Mouse (Mus musculus) liver, embryonic 14.5 days (tissue): ENCODE data around the gene Fbxo22. TPM values are rescaled to one million over a fixed set of nuclear protein-coding genes. Genes with fewer than 3 reads are reported as not detected.
A peak's percentile ranks its signal among the peaks of the same experiment; 100 is the strongest.

Experiments used
- ATAC-seq: fragments of 200-750 bp; cut with Nextera tagmentation; 2 replicates; pipeline ENCODE4 v1.8.0; 2017; ENCODE audit warnings: moderate number of reproducible peaks, mild to moderate bottlenecking, moderate library complexity; ENCODE audit not compliant: insufficient read depth
- DNase-seq, 3 experiments: peaks; one replicate each; pipeline ENCODE4 v3.0.0-alpha.2; 2012 to 2013; ENCODE audit warnings: low read depth in 3 of 3, low spot score in 3 of 3
- H3K27ac ChIP-seq: fragments of 300-500 bp; sonication (generic); 2 replicates; pipeline ENCODE4 v1.5.1; 2014; ENCODE audit warnings: moderate library complexity, mild to moderate bottlenecking, control low read depth, inconsistent platforms
- H3K27me3 ChIP-seq: fragments of 300-500 bp; sonication (generic); 2 replicates; pipeline ENCODE4 v1.6.1; 2014; ENCODE audit warnings: mild to moderate bottlenecking, low read length, moderate library complexity; ENCODE audit not compliant: control insufficient read depth, insufficient read depth
- H3K36me3 ChIP-seq: fragments of 300-500 bp; sonication (generic); replicated peaks from 2 replicates; pipeline ENCODE4 v1.6.1; 2014; ENCODE audit warnings: low read depth; ENCODE audit not compliant: control insufficient read depth, insufficient read depth
- H3K4me1 ChIP-seq, 2 experiments: fragments of 200-500 bp in 1 of 2; fragments of 300-500 bp in 1 of 2; sonication (generic) in 1 of 2; replicated peaks; 2 replicates each; pipeline ENCODE4 v1.6.1; 2012 to 2014; ENCODE audit warnings: antibody characterized with exemption in 1 of 2, inconsistent platforms in 1 of 2, low read length in 1 of 2; ENCODE audit not compliant: control insufficient read depth in 2 of 2, insufficient read depth in 2 of 2
- H3K4me2 ChIP-seq: fragments of 300-500 bp; sonication (generic); 2 replicates; pipeline ENCODE4 v1.6.1; 2014; ENCODE audit warnings: low read depth, mild to moderate bottlenecking, control low read depth, moderate library complexity
- H3K4me3 ChIP-seq, 2 experiments: fragments of 200-500 bp in 1 of 2; fragments of 300-500 bp in 1 of 2; sonication (generic) in 1 of 2; 2 replicates each; pipeline ENCODE4 v1.5.1; 2012 to 2014; ENCODE audit warnings: low read depth in 2 of 2, low read length in 2 of 2, mild to moderate bottlenecking in 2 of 2, control low read depth in 1 of 2, inconsistent platforms in 1 of 2, moderate library complexity in 1 of 2; ENCODE audit not compliant: insufficient read depth in 1 of 2
- H3K9ac ChIP-seq: fragments of 300-500 bp; sonication (generic); replicated peaks from 2 replicates; pipeline ENCODE4 v1.6.1; 2014; ENCODE audit warnings: mild to moderate bottlenecking, control low read depth, moderate library complexity
- H3K9me3 ChIP-seq: fragments of 300-500 bp; sonication (generic); 2 replicates; pipeline ENCODE4 v1.6.1; 2016; ENCODE audit warnings: low read length, mixed read lengths; ENCODE audit not compliant: control insufficient read depth
- CTCF ChIP-seq: IDR thresholded peaks from 2 replicates; pipeline ENCODE4 v1.5.1; 2016; ENCODE audit warnings: antibody characterized with exemption, low read depth, control low read depth
- EP300 ChIP-seq: IDR thresholded peaks from 2 replicates; pipeline ENCODE4 v1.6.1; 2016; ENCODE audit warnings: antibody characterized with exemption, low read depth
- WGBS: fragments of 180-500 bp; shearing (Covaris S2); extraction: QIAGEN DNeasy Blood & Tissue Kit; methylation state at CpG from one replicate; pipeline ENCODE4 v1.1.7; 2014; ENCODE audit not compliant: insufficient replicate concordance; 5-methylcytosine and 5-hydroxymethylcytosine counted together
- polyA plus RNA-seq, 2 experiments: library from polyadenylated mRNA; depleted of rRNA in 1 of 2; stranded (reverse) in 1 of 2; unstranded in 1 of 2; fragments of >200 nt; fragmentation: Nextera tagmentation in 1 of 2; extraction: Ambion mirVana in 1 of 2; gene quantifications; 2 replicates each; pipeline versions ENCODE4 v1.2.1 to v1.2.3; 2012 to 2014

Fbxo22 gene
- polyA plus RNA-seq, 2 experiments = 8.8 to 15.7 TPM

DNA sequence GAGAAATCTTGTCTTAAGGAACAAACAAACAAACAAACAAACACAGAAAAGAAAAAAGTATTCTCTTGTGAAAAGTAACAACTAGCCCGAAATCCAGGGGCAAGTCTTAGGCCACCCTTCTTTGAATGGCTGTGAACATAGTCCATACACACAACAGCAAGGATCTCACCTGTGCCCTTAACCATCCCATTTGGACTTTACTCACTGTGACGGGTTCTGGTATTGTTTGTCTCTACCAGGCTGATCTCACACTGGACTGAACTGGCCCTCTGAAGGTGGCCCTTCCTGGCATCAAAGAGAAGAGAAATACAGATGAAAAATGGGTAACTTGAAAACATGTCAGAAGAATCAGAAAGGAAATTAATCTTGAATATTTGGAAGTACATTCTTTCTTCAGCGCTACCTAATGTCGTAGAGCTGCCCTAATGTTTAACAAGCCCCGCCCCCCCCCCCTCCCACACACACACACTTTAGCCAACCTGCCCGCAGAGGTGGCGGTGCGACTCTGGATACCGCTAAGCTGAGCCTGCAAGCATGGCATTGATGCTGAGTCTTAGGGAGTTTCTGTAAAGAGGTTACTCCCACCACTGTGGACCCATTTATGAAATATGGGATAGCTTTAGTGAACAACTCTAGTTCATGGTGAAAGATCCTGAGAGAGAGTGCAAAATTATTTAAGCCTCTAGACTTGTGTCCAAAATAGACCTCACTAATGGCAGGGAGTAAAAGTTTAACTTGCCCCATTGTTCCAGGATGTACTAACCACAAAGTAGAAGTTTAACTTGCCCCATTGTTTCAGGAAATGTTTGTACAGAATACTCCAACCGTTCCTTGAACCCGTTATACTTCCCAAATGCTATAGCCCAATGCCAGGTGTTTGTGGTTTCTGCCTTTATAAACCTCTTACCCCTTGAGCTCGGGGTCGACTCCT is 27.8 kb downstream of the Fbxo22 start:
- Histone ChIP-seq H3K4me2 (no peak overlapping the region), H3K27me3 (0 out of 2 replicates have a peak, but pooled peaks cover under 1% of the 10 kb centered on the region), H3K9ac (no peak overlapping the region), H3K4me1 (peaks cover 0 to 2% of the 10 kb centered on the region in 2 experiments; a peak in 1 of 4 replicates), H3K27ac (no peak overlapping the region), H3K9me3 (no peaks in the 10 kb centered on the region), H3K4me3 (no peak overlapping the region), H3K36me3 (no peaks in the 10 kb centered on the region)
- ATAC-seq = no peak
- TF ChIP-seq CTCF (no peak), EP300 (no peak)
- DNase-seq = no peak
- 57% methylated on average over 13 of the region's 13 CpGs for WGBS

DNA sequence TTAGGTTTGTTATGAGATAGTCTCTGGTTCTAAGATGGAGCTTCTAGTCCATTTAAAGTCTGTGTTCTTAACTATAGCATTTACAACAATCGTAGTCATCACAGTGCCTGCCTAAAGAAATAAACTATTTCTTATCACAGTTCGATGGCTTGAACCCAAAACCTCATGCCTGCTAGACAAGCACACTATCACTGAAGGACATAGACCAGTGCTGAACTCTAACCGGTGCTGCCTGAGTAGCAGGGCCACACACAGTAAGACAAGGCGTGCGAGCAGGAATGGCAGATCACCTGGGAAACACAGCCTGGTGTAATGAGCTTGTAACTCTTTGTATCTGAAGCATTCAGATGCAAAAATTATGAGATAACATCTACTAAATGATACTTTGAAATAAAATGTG is 32.1 kb downstream of the Fbxo22 start:
- H3K36me3 ChIP-seq = no peaks in the 10 kb centered on the region
- no peak for ATAC-seq
- no peak for DNase-seq
- TF ChIP-seq EP300 = no peak
- no peak for TF ChIP-seq CTCF
- no peak overlapping the region for H3K4me2 ChIP-seq
- no peaks in the 10 kb centered on the region for H3K4me1 ChIP-seq
- no peaks in the 10 kb centered on the region for H3K9me3 ChIP-seq
- H3K27ac ChIP-seq = no peak overlapping the region
- 49% methylated on average over 5 of the region's 5 CpGs for WGBS
- H3K4me3 ChIP-seq = no peak overlapping the region
- 0 out of 2 replicates have a peak, but pooled peaks cover 4% of the 10 kb centered on the region for H3K27me3 ChIP-seq
- no peak overlapping the region for H3K9ac ChIP-seq

DNA sequence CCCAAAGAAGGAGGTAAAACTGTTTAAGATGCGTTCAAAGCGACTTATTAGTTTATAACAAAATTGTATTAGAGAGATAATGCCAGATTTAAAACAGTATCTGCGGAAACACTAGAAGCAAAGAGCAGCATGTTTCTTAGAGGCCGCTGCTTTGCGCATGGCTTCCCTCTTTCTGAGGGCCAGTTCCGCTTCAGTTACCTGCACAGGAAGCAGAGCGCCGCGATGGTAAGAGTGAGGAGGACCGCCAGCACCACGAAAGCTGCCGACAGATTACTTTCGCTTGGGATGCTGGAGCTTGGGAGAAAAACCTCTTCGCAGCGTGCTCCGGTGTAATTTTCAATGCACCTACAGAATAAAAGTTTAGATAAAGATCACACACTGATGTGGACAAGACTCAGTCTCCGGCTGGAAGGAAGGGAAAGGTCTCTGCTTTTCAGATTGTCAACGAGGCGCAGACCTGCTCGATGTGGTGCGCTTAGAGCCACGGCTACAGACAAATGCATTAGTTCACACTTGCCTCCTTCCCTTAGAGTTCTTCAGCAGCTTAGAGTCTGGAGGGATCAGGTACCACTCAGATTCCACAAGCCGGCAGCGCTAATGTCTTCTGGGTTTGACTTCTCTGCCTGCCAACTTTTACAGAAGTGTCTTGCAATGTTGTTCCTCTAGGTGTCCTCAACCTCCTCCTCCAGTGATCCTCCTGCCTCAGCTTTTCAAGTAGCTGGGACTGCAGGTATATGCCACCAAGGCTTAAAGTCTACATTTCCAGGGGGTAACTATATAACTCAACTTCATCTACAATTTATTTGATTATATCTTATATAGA is 33.3 kb downstream of the Fbxo22 start:
- H3K9ac ChIP-seq = no peak overlapping the region
- no peak for DNase-seq

DNA sequence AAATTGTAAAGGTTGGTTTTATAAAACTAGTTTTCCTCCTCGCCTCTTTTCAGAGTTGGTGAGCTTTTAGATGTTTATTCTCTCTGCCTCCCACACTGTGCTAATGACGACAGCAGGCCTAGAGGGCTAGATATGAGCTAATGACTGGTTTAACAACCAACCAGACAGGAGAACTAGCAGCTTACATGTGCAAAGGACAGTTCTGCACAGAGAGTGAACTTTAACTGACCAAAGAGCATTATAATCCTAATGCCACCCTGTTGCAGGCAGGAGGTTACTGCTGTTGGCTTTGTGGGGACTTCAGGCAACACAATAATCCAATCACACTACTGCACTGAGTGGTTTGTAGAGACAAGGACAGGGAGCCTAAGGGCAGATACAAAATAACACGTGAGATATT is 34.6 kb downstream of the Fbxo22 start:
- H3K36me3 ChIP-seq = no peaks in the 10 kb centered on the region
- no peak for TF ChIP-seq EP300
- no peak for TF ChIP-seq CTCF
- H3K27ac ChIP-seq = no peak overlapping the region
- 47% methylated on average over 3 of the region's 3 CpGs for WGBS
- H3K9me3 ChIP-seq = no peaks in the 10 kb centered on the region
- H3K9ac ChIP-seq = no peak overlapping the region
- no peak overlapping the region for H3K4me2 ChIP-seq
- H3K27me3 ChIP-seq = 0 out of 2 replicates have a peak, but pooled peaks cover 4% of the 10 kb centered on the region
- DNase-seq (no peak), ATAC-seq (no peak)
- no peaks in the 10 kb centered on the region for H3K4me1 ChIP-seq
- no peak overlapping the region for H3K4me3 ChIP-seq

More for the DNA sequence above, 33.3 kb downstream of the Fbxo22 start:
- Histone ChIP-seq H3K27me3 (0 out of 2 replicates have a peak, but pooled peaks cover 4% of the 10 kb centered on the region), H3K36me3 (no peaks in the 10 kb centered on the region), H3K9me3 (no peaks in the 10 kb centered on the region), H3K27ac (no peak overlapping the region), H3K4me1 (no peaks in the 10 kb centered on the region), H3K4me2 (peak overlapping the region; percentile 36), H3K4me3 (peak overlapping the region; percentile 1 to 31; a peak in 3 of 4 replicates)
- TF ChIP-seq CTCF (no peak), EP300 (no peak)
- 26% methylated on average over 24 of the region's 24 CpGs for WGBS
- no peak for ATAC-seq
